Mouse (Mus musculus) thymus, adult 18-20 months (tissue): Measurements from ENCODE around the gene Npas2.

Source experiments
- DNase-seq, 2 experiments: peaks; one replicate each; pipeline ENCODE4 v3.0.0; 2022; ENCODE audit warnings: mixed read lengths in 2 of 2

Npas2 gene

GRCm38 (mm10) chr1:39287076-39287475, 93.5 kb downstream of the Npas2 start:
- no peak for DNase-seq

- DNase-seq, result no peak
Measured at GRCm38 (mm10) chr1:39287831-39288230, 94.3 kb downstream of the Npas2 start.

- DNase-seq, result no peak
Measured at GRCm38 (mm10) chr1:39288425-39288824, 94.9 kb downstream of the Npas2 start.

DNA sequence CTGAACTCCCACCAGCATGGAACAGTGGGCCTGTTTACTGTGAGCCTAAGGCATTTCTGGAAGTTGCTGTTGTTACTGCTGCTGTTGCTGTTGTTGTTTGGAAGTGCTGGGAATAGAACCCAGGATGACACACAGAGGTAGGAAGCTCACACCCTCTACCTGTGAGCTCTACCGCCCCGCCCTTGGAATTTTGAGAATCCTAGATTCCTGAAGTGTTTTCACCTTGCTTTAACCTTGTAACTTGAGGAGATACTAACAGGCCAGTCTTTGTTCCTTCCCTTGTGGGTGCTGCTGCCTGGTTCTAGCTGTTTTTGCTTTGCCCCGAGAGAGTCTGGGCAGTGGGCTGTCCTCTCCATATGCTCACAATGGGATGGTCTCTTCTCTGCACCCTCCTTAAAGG, 98.5 kb downstream of the Npas2 start:
- DNase-seq, result no peak

DNA sequence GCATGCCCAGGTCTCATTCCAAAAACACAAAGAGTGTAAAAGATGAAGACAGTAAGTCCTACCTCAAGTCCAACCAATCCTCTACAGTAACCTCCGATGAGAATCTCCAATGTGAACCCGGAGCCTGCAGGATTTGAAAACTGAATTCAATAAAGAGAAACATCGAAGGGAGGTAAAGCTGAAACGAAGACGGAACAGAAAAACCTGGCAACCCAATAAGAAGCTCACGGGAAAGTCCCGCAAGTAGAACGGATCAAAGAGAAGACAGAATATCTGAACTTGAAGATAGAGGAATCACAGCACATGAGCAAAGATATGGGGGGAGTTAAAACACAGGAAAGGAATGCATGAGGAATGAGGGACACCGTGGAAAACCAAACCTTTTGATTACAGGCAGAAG, 104.8 kb downstream of the Npas2 start:
- DNase-seq, result no peak

- DNase-seq, result no peak
Measured at GRCm38 (mm10) chr1:39300243-39300642, 106.7 kb downstream of the Npas2 start.

GRCm38 (mm10) chr1:39300676-39301075, 107.1 kb downstream of the Npas2 start:
- no peak for DNase-seq

- no peak for DNase-seq
Measured at GRCm38 (mm10) chr1:39302246-39302645, 108.7 kb downstream of the Npas2 start.

DNA sequence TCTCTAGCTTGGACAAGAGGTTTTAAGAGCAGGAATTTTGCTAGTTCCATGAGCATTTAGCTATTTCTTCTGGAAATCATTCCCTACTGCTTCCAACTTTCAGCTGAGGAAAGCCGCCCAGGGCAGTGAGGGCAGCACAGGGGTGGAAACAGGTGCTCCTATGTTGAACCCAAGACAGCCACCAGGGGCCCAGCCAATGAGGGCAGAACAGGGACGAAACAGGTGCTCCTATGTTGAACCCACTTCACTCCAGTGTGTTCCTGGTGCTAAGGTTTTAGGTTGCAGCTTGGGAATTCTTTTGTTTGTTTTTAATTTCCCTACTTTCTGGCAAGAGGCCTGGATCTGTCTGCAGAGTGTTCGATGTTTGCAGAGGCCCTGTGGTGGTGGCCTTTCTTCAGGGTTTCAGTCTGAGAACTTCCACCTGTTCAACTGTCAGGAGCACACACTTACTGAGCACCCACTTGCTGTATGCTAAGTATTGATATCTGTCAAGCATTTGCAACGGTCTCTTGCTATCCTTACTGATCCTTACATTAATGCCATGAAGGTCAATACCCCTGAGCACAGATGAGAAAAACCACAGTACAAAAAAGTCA, 109.6 kb downstream of the Npas2 start:
- DNase-seq, result no peak

DNA sequence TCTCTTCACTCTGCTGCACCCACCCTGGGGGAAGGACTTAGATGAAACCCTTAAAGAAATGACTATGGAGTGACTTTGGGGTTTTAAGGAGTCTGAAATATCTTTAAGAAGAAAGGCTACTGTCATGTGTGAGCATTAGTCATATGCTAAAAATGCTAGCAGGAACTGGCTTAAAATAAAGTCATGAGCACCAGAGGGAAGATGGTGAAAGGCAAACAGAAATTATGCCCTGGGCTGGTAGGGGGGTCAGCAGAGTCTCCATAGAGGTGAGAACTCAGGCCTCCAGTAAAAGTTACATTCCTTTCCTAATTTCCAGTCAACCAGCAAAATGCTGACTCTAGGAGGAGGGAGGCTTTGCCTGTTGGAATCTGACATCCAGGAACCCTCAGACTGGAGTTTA, 113.8 kb downstream of the Npas2 start:
- DNase-seq, result no peak

- DNase-seq, result no peak
Measured at GRCm38 (mm10) chr1:39307971-39308370, 114.4 kb downstream of the Npas2 start.

GRCm38 (mm10) chr1:39309548-39309947, 116.0 kb downstream of the Npas2 start:
- no peak for DNase-seq

GRCm38 (mm10) chr1:39312345-39312967, 118.9 kb downstream of the Npas2 start:
- DNase-seq, result no peak

GRCm38 (mm10) chr1:39313352-39314245, 120.1 kb downstream of the Npas2 start:
- no peak for DNase-seq

DNA sequence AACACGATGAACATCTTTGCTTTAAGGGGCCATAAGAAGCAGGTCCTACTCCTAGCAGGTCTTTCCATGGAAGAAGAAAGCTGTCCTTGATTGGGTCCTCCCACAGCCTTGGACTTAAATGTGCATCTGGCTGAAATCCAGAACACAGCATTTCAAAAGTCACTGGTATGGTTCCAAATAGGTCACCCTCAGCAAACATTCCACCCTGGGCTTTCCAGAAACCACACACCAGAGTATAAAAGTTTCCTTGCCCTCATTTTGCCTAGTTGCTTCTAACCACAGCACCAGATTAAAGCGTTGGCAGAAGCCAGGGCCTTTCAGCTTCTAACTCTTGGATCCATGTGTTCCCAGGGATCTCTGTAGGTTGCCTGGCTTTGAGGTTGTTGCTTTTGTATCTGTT, 124.4 kb downstream of the Npas2 start:
- DNase-seq, result no peak

DNA sequence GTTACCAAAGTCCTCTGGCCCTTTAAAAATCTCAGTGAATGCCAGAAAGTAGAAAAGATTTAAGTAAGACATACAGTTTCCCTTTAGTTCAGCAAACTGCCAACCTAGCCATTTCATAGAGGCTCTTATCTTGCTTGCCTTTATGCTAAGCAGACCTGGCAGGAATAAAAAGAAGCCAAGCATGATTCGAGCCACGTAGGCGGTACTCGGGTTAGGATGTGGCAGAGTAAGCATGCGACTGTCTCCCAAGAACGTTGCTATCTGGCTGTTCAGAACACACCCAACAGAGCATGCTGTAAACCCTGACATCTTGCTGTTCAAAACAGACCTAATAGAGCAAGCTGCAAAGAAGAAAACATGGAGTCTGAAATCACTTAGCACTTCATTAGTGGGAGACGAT, 125.3 kb downstream of the Npas2 start:
- no peak for DNase-seq

DNA sequence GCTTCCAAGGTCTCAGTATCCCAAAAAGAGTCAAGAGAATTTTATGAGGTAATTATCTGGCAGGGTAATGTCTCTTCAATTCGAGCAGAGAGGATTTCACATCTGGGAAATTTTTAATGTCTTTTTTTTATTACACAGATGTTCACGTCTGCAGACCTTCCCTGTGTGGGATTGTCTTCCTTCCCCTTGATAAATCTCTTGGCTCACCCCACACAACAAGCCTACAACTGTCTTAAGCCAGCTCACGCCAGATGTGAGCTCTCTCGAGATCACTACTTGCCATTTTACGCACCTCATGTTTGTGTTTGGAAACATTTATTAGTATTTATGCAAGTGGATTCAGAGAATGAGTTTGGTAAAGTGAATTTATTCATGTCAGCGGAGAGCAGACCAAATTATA, 128.4 kb downstream of the Npas2 start:
- no peak for DNase-seq

DNA sequence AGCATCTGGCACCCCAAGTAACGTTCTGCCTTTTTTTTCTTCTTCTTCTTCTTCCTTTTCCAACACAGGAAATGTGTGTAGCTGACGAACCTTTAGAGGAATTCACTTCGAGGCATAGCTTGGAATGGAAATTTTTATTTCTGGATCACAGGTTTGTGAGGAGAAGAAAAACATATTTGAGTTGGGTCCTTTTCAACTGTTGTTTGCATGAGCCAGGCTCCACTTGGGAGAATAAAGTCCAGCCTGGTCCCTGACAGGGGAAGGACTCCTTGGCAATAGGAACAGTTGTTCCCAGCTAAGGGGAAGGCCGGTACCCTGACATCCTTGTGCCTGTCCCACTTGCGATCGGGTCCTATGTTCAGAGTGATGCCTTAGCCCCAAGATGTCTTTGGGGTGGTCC, 131.7 kb downstream of the Npas2 start:
- DNase-seq, result no peak

DNA sequence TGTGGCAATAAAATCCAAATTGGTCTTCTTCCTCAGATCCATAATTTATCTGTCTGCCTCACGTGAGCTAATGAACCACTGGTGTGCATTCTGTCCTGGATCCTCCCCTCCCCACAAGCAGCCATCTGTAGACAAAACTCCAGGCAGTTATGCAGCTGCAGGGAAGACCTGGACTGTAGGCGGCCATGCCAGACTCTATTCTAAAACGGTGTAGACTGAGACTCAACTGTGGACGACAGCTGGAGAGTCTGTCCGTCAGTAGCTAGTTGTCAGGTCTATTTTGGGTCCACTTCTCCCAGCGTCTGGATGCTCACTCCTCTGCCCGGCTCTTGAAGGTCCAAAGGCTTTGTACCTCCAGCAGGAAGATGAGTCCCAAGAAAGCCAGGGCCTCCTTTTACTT, 134.0 kb downstream of the Npas2 start:
- DNase-seq, result no peak

GRCm38 (mm10) chr1:39330857-39331594, 137.5 kb downstream of the Npas2 start:
- no peak for DNase-seq

- no peak for DNase-seq
Measured at GRCm38 (mm10) chr1:39332456-39332855, 138.9 kb downstream of the Npas2 start.

GRCm38 (mm10) chr1:39335561-39336196, 142.1 kb downstream of the Npas2 start:
- no peak for DNase-seq

GRCm38 (mm10) chr1:39336788-39337187, 143.3 kb downstream of the Npas2 start:
- DNase-seq, result no peak
